Mouse (Mus musculus): ENCODE results near the gene Arhgap45. TPM values are rescaled to one million over a fixed set of nuclear protein-coding genes. Genes with fewer than 3 reads are reported as not detected.
"Not testable (repeated sequence)": the region's sequence is repeated elsewhere in the genome, so short reads cannot be mapped to it uniquely, and the experiment has no call there.

Arhgap45 gene
- polyA plus RNA-seq, 1 experiment from 2014 or later, result 206 TPM

GRCm38 (mm10) chr10:80032799-80033480, 16.5 kb downstream of the Arhgap45 start:
- no peak for DNase-seq (ENCODE audit: low spot score)

GRCm38 (mm10) chr10:80033511-80034391, 17.3 kb downstream of the Arhgap45 start:
- peak; percentile 43 for DNase-seq (ENCODE audit: low spot score)

GRCm38 (mm10) chr10:80035148-80035547, 18.7 kb downstream of the Arhgap45 start:
- DNase-seq (ENCODE audit: low spot score), result no peak

- DNase-seq (ENCODE audit: low spot score), result no peak
These were observed 19.2 kb downstream of the Arhgap45 start for GRCm38 (mm10) chr10:80035686-80036085.

- DNase-seq (ENCODE audit: low spot score), result no peak
These were observed 20.4 kb downstream of the Arhgap45 start for GRCm38 (mm10) chr10:80036832-80037231.

- DNase-seq (ENCODE audit: low spot score), result peak; percentile 98
These were observed 23.1 kb downstream of the Arhgap45 start, which contains the start of gene Polr2e for GRCm38 (mm10) chr10:80039559-80039979. Gene Polr2e, minus strand, starts transcription at chr10:80039795.

- DNase-seq (ENCODE audit: low spot score), result not testable (repeated sequence)
These were observed 25.1 kb downstream of the Arhgap45 start for GRCm38 (mm10) chr10:80041409-80042060.

GRCm38 (mm10) chr10:80044087-80044486, 27.6 kb downstream of the Arhgap45 start:
- DNase-seq (ENCODE audit: low spot score), result no peak

GRCm38 (mm10) chr10:80045364-80045763, 28.9 kb downstream of the Arhgap45 start:
- not testable (repeated sequence) for DNase-seq (ENCODE audit: low spot score)

GRCm38 (mm10) chr10:80045766-80046165, 29.3 kb downstream of the Arhgap45 start:
- no peak for DNase-seq (ENCODE audit: low spot score)

- DNase-seq (ENCODE audit: low spot score), result no peak
These were observed 30.6 kb downstream of the Arhgap45 start, which contains the start of gene Gpx4 for GRCm38 (mm10) chr10:80047041-80047565. Gene Gpx4, plus strand, starts transcription at chr10:80047166.

- no peak for DNase-seq (ENCODE audit: low spot score)
These were observed 31.9 kb downstream of the Arhgap45 start for GRCm38 (mm10) chr10:80048396-80048795.

- DNase-seq (ENCODE audit: low spot score), result no peak
These were observed 32.4 kb downstream of the Arhgap45 start for GRCm38 (mm10) chr10:80048834-80049233.

- DNase-seq (ENCODE audit: low spot score), result no peak
These were observed 33.8 kb downstream of the Arhgap45 start for GRCm38 (mm10) chr10:80050244-80050643.

GRCm38 (mm10) chr10:80050885-80051617, 34.6 kb downstream of the Arhgap45 start:
- no peak for DNase-seq (ENCODE audit: low spot score)

- DNase-seq (ENCODE audit: low spot score), result peak; percentile 74
These were observed 35.3 kb downstream of the Arhgap45 start for GRCm38 (mm10) chr10:80051618-80052373.

- no peak for DNase-seq (ENCODE audit: low spot score)
These were observed 35.9 kb downstream of the Arhgap45 start for GRCm38 (mm10) chr10:80052374-80052764.

- DNase-seq (ENCODE audit: low spot score), result peak; percentile 100
These were observed 36.9 kb downstream of the Arhgap45 start for GRCm38 (mm10) chr10:80053259-80053780.
